Mouse (Mus musculus): ENCODE measurements around the gene Ccdc88c.
"Not testable (repeated sequence)": the region's sequence is repeated elsewhere in the genome, so short reads cannot be mapped to it uniquely, and the experiment has no call there.

Gene Ccdc88c

GRCm38 (mm10) chr12:101016412-101016928, 12.4 kb downstream of the Ccdc88c start:
- DNase-seq, result no peak

DNA sequence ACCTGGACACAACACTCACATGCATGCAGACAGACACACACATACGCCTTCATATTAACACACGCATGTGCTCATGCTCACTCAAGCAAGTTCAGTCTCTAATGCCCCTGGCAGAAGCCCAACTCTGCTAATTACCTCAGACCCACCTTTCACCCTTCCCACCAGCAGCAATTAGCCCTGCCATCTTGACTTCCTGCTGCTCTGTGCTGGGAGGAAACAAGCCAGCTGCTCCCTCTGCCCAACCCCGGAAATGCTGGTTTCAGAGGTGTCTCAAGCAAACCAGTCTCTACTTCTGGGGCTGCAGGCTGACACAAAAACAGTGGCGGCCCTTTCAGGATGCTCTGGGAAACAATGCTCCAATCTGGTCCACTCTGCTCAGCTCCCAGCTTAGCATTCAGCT, 12.9 kb downstream of the Ccdc88c start:
- no peak for DNase-seq

- DNase-seq, result no peak
These were observed 13.7 kb downstream of the Ccdc88c start for GRCm38 (mm10) chr12:101015165-101015560.

GRCm38 (mm10) chr12:101014549-101015164, 14.2 kb downstream of the Ccdc88c start:
- DNase-seq, result no peak

DNA sequence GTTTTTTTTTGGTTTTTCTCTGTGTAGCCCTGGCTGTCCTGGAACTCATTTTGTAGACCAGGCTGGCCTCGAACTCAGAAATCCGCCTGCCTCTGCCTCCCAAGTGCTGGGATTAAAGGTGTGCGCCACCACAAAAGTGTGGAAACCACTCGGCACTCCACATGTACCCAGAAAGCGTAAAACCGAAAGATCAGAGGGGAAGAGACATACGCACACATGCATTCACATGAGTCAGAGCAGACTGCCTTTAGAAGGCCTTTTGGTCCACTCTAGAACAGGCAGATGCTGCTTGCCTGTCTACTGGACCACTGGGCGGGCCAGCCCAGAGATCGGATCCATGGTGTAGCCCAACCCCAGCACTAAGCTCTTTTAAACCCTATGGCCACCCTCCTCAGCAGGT, 15.2 kb downstream of the Ccdc88c start:
- not testable (repeated sequence) for DNase-seq

DNA sequence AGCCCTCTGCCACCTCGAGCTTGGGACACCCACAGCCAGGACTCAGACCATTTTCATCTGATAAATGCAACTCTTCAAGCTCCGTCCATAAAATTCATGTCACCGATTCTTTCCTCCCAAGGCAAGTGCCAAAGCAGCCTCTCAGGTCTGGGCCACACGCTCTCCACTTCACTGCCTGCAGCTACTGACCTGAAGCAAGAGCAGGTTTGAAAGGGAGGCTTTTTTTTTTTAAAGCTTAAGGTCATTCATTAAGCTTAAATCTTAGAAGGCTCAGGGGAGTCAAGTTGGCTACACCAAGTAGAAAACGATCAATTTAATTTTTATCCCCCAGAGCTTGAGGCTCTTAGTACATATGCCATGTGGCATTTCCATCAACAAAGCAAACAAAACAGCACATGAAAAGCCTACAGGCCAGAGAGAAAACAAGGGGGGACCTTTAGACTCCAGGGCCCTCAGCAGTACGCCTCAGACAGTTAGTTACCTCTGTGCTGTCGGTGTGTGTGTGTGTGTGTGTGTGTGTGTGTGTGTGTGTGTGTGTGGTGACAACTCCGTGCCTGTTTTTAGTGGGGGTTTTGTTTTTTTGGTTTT, 15.7 kb downstream of the Ccdc88c start:
- DNase-seq, result no peak

- DNase-seq, result no peak
These were observed 16.4 kb downstream of the Ccdc88c start for GRCm38 (mm10) chr12:101012197-101013077.

DNA sequence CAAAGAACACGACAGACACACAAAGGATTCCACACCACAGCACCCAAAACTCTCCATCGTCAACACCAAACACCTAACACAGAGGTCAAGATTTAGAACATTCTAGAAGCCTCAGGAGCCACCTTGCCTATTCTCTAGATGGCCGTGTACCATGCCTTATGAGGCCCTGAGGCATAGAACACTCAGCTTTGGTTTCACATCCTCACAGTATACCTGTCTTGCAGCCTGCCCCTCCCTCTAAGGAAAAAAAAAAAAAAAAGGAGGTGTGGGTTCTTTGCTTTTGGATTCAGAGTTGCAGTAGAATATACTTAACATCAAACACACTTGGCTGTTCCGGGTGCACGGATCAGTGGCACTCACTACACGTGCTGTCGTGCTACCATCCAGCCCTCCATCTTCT, 17.8 kb downstream of the Ccdc88c start:
- DNase-seq, result no peak

DNA sequence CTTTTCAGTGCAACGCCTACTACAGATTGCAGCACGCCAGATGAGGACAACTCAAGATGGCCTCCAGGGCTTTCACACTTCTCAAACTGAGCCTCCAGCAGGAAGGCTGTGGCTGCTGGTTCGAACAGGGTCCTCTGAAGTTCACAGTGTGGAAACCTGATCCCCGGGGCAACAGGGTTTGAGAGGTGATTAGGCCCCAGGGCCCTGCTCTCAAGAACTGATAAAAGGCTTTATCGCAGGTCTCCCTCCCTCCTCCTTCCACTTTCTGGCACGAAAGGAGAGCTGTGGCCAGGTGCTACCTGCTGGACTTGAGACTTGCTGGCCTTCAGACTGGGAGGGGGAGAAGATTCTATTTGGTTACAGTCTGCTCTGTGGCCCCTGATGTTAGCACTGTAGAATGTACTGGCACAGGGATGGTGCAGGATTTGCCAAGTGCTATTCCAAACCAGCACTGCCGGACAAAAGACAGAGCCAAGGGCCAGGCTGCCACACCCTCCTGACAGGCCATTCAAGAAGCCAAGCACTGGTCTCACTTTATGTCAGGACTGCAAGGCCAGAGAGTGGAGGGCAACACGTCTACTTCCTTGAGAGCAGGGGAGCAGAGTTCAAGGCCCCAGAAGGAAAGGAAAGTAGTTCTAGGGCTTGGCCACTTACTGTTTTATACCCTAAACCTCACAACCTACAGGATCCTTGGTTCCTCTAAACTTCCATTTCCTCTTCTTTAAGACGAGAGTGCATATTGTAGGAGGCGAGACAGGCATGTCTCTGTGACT, 18.5 kb downstream of the Ccdc88c start:
- no peak for DNase-seq

DNA sequence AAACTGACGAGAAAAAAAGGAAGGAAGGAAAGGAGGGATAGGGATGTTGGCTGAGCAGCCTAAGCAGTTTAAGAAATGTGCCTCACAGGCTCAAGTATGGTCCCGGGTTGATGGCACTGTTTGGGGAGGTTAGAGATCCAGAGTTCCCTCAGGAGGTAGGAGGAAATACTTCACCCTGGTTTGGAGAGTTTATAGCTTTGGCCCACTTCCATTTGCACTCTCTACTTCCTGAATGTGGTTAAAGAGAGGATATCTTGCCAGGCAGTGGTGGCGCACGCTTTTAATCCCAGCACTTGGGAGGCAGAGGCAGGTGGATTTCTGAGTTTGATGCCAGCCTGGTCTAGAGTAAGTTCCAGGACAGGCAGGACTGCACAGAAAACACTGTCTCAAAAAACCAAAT, 19.6 kb downstream of the Ccdc88c start:
- no peak for DNase-seq

- no peak for DNase-seq
These were observed 20.2 kb downstream of the Ccdc88c start for GRCm38 (mm10) chr12:101008648-101009047.

GRCm38 (mm10) chr12:101007968-101008481, 20.8 kb downstream of the Ccdc88c start:
- peak; percentile 43 for DNase-seq

GRCm38 (mm10) chr12:101007427-101007826, 21.4 kb downstream of the Ccdc88c start:
- DNase-seq, result no peak

DNA sequence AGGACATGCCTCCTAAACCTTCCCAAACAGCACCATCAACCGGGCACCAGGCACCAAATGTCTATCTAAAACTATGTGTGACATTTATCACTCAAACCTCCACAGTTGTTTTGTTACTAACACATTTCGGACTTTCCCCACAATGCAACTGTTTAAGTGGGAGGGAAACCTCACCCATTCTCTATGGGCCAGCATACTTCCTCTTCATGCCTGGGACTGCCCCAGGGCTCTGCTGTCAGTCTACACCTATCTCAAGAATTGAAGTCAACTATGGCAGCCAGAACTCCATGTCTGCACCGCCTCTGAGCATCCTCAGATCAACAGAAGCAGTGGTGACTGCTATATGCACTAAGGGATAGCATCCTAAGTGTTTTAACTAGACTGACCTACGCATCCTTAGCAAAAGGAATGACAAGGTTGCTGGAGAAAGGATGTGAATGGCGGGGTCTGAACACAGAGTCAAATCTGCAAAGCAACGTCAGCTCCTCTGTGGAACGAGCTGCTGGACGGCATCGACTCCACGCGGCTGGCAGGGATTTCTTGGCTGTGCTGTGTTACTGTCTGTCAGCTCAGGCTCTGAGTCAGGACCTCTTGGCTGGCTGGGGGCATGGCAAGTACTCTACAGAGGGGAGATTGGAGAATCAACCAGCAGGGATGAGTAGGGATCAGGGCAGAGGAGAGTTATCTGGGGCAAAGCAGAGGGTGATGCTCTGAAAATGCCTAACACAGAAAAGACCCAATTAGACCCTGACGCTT, 23.0 kb downstream of the Ccdc88c start:
- no peak for DNase-seq

DNA sequence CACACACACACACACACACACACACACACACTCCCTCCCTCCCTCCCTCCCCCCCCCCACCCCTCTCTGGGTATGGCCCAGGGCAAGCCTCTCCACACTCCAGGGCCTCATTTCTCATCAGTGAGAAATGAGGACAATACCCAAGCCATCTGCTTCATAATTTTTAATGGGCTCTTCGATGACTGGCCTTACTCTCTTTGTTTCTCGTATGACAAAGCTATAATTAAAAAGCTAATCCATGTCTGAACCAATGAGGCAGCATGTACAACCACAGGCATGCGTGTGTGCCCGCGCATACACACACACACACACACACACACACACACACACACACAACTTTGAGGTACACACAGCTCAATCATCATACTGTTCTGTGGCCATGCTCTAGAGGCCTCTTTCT, 23.9 kb downstream of the Ccdc88c start:
- DNase-seq, result no peak

GRCm38 (mm10) chr12:101002801-101003513, 25.9 kb downstream of the Ccdc88c start:
- DNase-seq, result no peak

- no peak for DNase-seq
These were observed 29.5 kb downstream of the Ccdc88c start for GRCm38 (mm10) chr12:100999061-100999954.

DNA sequence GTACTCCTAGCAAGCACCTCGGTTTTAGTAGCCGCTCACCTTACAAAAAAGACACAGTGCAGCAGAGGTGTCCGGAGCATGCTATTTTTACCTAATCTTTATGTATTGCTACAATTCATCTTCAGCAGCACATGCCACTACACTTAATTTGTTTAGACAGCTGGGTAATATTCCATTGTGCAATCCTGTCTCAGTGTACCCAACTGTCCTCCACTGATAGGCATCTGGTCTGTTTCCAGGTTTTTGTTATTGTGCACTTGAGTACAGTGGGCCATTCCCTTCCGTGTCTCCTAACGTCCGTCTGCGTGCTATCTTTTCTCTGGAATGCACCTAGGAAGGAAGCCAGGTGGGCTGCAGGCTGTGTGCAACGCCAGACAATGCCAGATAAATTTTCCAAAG, 30.3 kb downstream of the Ccdc88c start:
- DNase-seq, result no peak

DNA sequence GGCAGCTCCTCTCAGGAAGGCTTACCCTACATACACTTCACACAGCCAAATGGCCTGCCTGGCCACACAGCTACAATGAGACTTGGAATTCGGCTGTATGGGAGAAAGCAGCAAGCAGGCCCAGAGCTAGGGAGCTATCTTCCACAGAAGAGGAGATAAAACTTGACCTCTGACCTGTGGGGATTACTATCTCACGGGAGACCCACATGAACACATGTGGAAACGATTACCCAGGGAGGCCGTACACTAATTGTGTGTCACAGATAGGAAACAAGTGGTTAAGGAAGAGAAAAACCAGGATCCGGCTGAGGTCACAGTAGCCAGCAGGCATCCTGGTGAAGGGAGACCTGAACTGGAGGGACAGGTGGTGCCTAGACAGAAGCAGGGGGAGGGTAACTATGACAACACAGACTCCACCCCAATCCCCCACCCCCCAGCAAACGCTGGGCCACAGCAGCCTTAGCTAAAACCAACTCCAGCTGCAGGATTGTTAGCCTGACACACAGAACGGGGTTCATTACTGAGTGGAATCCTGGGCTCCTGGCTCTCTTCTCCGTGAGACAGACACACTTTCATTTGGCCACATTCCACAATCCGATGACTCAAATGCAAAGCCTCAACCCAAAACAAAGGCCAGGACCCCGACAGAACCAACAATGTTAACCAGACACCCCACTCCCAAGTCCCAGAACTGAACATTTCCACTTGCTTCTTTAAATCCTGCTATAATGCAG, 30.9 kb downstream of the Ccdc88c start:
- no peak for DNase-seq

Data from cerebellum, adult 9-10 months (tissue).